Mouse (Mus musculus) testis, adult 2 months (tissue): ENCODE results near the gene Arhgef2.

Experiments
- CTCF ChIP-seq: fragments of 200-500 bp; IDR thresholded peaks from 2 replicates; pipeline ENCODE4 v1.5.1; 2012; ENCODE audit warnings: low read depth, mild to moderate bottlenecking, inconsistent platforms, low read length, moderate library complexity; ENCODE audit not compliant: control insufficient read depth, insufficient read depth, insufficient replicate concordance
- POLR2A ChIP-seq: fragments of 200-500 bp; IDR thresholded peaks from 2 replicates; pipeline ENCODE4 v1.6.1; 2012; ENCODE audit warnings: low read depth, mild to moderate bottlenecking, inconsistent platforms, low read length, moderate library complexity; ENCODE audit not compliant: control insufficient read depth

DNA sequence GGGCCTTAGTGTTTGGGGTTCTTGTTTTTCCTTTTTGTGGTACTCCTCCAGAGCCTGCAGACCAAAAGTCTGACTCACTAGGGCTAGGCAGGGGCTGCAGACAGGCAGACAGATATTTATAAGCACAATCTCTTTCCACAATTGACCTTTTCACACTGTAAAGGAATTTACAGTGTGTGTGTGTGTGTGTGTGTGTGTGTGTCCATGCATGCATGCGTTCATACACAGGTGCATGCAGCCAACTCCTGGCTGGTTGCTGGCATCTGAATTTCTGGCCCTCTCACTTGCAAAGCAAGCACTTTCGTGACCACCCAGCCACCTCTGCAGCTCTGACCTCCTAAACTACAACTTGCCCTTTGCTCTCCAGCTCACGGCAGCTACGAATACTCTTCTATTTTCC is 3.3 kb downstream of the Arhgef2 start:
- TF ChIP-seq CTCF (no peak), POLR2A (no peak)
